Mouse (Mus musculus): Measurements from ENCODE around the gene Xrcc6. TPM values are rescaled to one million over a fixed set of nuclear protein-coding genes. Genes with fewer than 3 reads are reported as not detected.
"Not testable (repeated sequence)": the region's sequence is repeated elsewhere in the genome, so short reads cannot be mapped to it uniquely, and the experiment has no call there.

The Xrcc6 gene
- polyA plus RNA-seq, 1 experiment from 2014 or later = 91.0 TPM

- Histone ChIP-seq H3K4me2 (ENCODE audit: low read depth, severe bottlenecking) (no peak overlapping the region), H3K27ac (replicated peaks; ENCODE audit: low read depth, low read length) (no peak overlapping the region), H3K36me3 (ENCODE audit: control insufficient read depth, insufficient read depth, low read length) (no peaks in the 10 kb centered on the region), H3K27me3 (ENCODE audit: control insufficient read depth, insufficient read depth, low read length) (no peaks in the 10 kb centered on the region), H3K4me1 (ENCODE audit: control insufficient read depth, insufficient read depth, low read length) (no peaks in the 10 kb centered on the region), H3K9me3 (ENCODE audit: control insufficient read depth, low read length) (no peaks in the 10 kb centered on the region), H3K4me3 (ENCODE audit: low read depth, low read length) (no peak overlapping the region), H3K9ac (ENCODE audit: low read length) (no peak overlapping the region)
- peak; percentile 40 for DNase-seq (ENCODE audit: low spot score)
- WGBS = 55% methylated on average over 7 of the region's 7 CpGs
- no peak for ATAC-seq (ENCODE audit: insufficient number of reproducible peaks, low FRiP score, low TSS enrichment, low read depth)
Observed at GRCm38 (mm10) chr15:81969173-81969572, 18.5 kb upstream of the Xrcc6 start.

- H3K4me2 ChIP-seq (ENCODE audit: low read depth, severe bottlenecking); DNase-seq (ENCODE audit: low spot score); H3K4me1 ChIP-seq (ENCODE audit: control insufficient read depth, insufficient read depth, low read length); H3K36me3 ChIP-seq (ENCODE audit: control insufficient read depth, insufficient read depth, low read length); ATAC-seq (ENCODE audit: insufficient number of reproducible peaks, low FRiP score, low TSS enrichment, low read depth); H3K9ac ChIP-seq (ENCODE audit: low read length); H3K9me3 ChIP-seq (ENCODE audit: control insufficient read depth, low read length); H3K4me3 ChIP-seq (ENCODE audit: low read depth, low read length); H3K27me3 ChIP-seq (ENCODE audit: control insufficient read depth, insufficient read depth, low read length); H3K27ac ChIP-seq (replicated peaks; ENCODE audit: low read depth, low read length): not testable (repeated sequence)
- 77% methylated on average over 6 of the region's 6 CpGs for WGBS
Observed at GRCm38 (mm10) chr15:81969635-81970034, 18.0 kb upstream of the Xrcc6 start.

- not testable (repeated sequence) for H3K4me2 ChIP-seq (ENCODE audit: low read depth, severe bottlenecking); H3K9me3 ChIP-seq (ENCODE audit: control insufficient read depth, low read length); DNase-seq (ENCODE audit: low spot score); H3K27me3 ChIP-seq (ENCODE audit: control insufficient read depth, insufficient read depth, low read length); ATAC-seq (ENCODE audit: insufficient number of reproducible peaks, low FRiP score, low TSS enrichment, low read depth); H3K4me3 ChIP-seq (ENCODE audit: low read depth, low read length); H3K4me1 ChIP-seq (ENCODE audit: control insufficient read depth, insufficient read depth, low read length); H3K36me3 ChIP-seq (ENCODE audit: control insufficient read depth, insufficient read depth, low read length); H3K9ac ChIP-seq (ENCODE audit: low read length); H3K27ac ChIP-seq (replicated peaks; ENCODE audit: low read depth, low read length)
- 90% methylated on average over 4 of the region's 4 CpGs for WGBS
Observed at GRCm38 (mm10) chr15:81970498-81970897, 17.1 kb upstream of the Xrcc6 start.

- not testable (repeated sequence) for DNase-seq (ENCODE audit: low spot score); H3K27me3 ChIP-seq (ENCODE audit: control insufficient read depth, insufficient read depth, low read length); H3K9ac ChIP-seq (ENCODE audit: low read length); ATAC-seq (ENCODE audit: insufficient number of reproducible peaks, low FRiP score, low TSS enrichment, low read depth); H3K36me3 ChIP-seq (ENCODE audit: control insufficient read depth, insufficient read depth, low read length); H3K4me3 ChIP-seq (ENCODE audit: low read depth, low read length); H3K9me3 ChIP-seq (ENCODE audit: control insufficient read depth, low read length); H3K4me1 ChIP-seq (ENCODE audit: control insufficient read depth, insufficient read depth, low read length); H3K4me2 ChIP-seq (ENCODE audit: low read depth, severe bottlenecking); H3K27ac ChIP-seq (replicated peaks; ENCODE audit: low read depth, low read length)
- WGBS = 94% methylated on average over 8 of the region's 8 CpGs
Observed at GRCm38 (mm10) chr15:81975156-81975555, 12.5 kb upstream of the Xrcc6 start.

GRCm38 (mm10) chr15:81980321-81980720, 7.3 kb upstream of the Xrcc6 start, which contains the start of gene 1700029P11Rik:
1700029P11Rik (plus strand) TSS chr15:81980540.
- 92% methylated on average over 23 of the region's 23 CpGs for WGBS
- Histone ChIP-seq H3K4me3 (ENCODE audit: low read depth, low read length) (no peak within 1 kb of the TSS), H3K9me3 (ENCODE audit: control insufficient read depth, low read length) (no peaks in the 10 kb centered on the region), H3K4me2 (ENCODE audit: low read depth, severe bottlenecking) (no peak within 1 kb of the TSS), H3K36me3 (ENCODE audit: control insufficient read depth, insufficient read depth, low read length) (no peaks in the 10 kb centered on the region), H3K9ac (ENCODE audit: low read length) (no peak within 1 kb of the TSS), H3K27me3 (ENCODE audit: control insufficient read depth, insufficient read depth, low read length) (no peaks in the 10 kb centered on the region), H3K27ac (replicated peaks; ENCODE audit: low read depth, low read length) (no peak within 1 kb of the TSS), H3K4me1 (ENCODE audit: control insufficient read depth, insufficient read depth, low read length) (no peaks in the 10 kb centered on the region)
- ATAC-seq (ENCODE audit: insufficient number of reproducible peaks, low FRiP score, low TSS enrichment, low read depth) = no peak
- DNase-seq (ENCODE audit: low spot score) = no peak

DNA sequence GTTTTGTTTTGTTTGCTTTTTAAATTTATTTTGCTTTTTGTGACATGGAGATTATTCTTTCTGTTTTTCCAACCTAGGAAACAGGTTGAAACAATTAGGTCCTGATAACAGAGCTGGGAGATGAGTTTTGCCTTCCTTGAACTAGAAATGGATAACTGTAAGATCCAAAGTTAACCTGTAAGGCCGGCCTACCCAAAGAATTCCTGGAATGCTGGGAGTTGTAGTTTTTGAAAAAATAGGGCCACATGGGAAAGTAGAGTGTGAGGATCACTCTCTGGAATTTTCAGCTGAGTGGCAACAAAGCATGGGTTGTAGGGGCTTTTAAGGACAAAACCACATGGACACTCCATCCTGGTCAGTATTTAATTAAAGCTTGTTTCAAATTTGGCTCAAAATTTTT, 5.5 kb upstream of the Xrcc6 start:
- Histone ChIP-seq H3K4me3 (ENCODE audit: low read depth, low read length) (no peak overlapping the region), H3K27ac (replicated peaks; ENCODE audit: low read depth, low read length) (no peak overlapping the region), H3K9ac (ENCODE audit: low read length) (no peak overlapping the region), H3K9me3 (ENCODE audit: control insufficient read depth, low read length) (no peaks in the 10 kb centered on the region), H3K27me3 (ENCODE audit: control insufficient read depth, insufficient read depth, low read length) (no peaks in the 10 kb centered on the region), H3K4me1 (ENCODE audit: control insufficient read depth, insufficient read depth, low read length) (no peaks in the 10 kb centered on the region), H3K4me2 (ENCODE audit: low read depth, severe bottlenecking) (no peak overlapping the region), H3K36me3 (ENCODE audit: control insufficient read depth, insufficient read depth, low read length) (no peaks in the 10 kb centered on the region)
- WGBS = 49% methylated on average over 1 of the region's 1 CpGs
- ATAC-seq (ENCODE audit: insufficient number of reproducible peaks, low FRiP score, low TSS enrichment, low read depth) (no peak), DNase-seq (ENCODE audit: low spot score) (no peak)

DNA sequence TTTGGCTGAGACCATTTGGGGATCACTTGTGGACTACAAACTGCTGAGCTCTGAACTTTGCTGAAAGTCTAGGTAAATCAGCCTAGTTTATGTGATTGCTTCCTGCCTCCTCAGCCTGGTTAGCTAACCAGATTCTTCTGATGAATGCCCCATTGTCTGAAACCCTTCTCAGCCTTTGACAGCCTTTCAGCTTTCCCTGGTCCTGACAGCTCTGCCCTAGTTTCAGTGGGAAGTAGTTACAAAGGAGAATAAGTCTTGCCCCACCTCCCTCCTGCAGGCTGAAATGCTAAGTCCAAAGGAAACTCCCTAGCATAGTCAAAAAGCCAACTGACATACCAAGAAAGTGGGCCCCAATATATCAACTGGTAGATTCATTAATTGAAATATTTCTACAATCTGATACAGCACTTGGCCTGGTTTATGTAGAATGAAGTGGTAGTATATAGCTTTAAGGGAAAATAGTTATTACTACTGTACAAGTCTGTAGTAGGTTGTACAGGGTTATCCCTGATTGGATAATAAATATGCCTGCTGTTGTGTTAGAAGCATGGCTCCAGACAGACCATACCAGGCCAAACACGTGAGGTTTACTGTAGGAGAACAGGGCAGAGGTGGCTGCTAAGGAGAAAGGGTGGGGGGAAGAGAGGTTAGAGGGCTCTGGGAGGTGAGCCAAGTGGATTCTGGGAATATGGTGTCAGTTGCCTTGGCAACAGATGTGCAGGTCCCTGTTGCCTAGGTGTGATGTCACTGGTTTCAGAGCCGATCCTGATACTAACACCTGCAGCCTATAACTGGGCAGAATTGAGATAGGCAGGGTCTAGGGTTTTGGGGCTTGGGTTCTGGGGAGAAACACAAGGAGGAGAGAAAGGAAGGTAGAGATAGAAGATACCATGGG, 2.1 kb upstream of the Xrcc6 start:
- Histone ChIP-seq H3K4me2 (ENCODE audit: low read depth, severe bottlenecking) (no peak overlapping the region), H3K27ac (replicated peaks; ENCODE audit: low read depth, low read length) (no peak overlapping the region), H3K36me3 (ENCODE audit: control insufficient read depth, insufficient read depth, low read length) (no peaks in the 10 kb centered on the region), H3K4me1 (ENCODE audit: control insufficient read depth, insufficient read depth, low read length) (no peaks in the 10 kb centered on the region), H3K9me3 (ENCODE audit: control insufficient read depth, low read length) (no peaks in the 10 kb centered on the region), H3K27me3 (ENCODE audit: control insufficient read depth, insufficient read depth, low read length) (no peaks in the 10 kb centered on the region), H3K9ac (ENCODE audit: low read length) (no peak overlapping the region), H3K4me3 (ENCODE audit: low read depth, low read length) (no peak overlapping the region)
- WGBS = 65% methylated on average over 2 of the region's 2 CpGs
- DNase-seq (ENCODE audit: low spot score) (no peak), ATAC-seq (ENCODE audit: insufficient number of reproducible peaks, low FRiP score, low TSS enrichment, low read depth) (no peak)

- H3K9ac ChIP-seq (ENCODE audit: low read length) = peak overlapping the region; percentile 36; the same call in 1 of the 2 replicates
- H3K36me3 ChIP-seq (ENCODE audit: control insufficient read depth, insufficient read depth, low read length) = peaks cover 5% of the 10 kb centered on the region
- no peak overlapping the region for H3K4me3 ChIP-seq (ENCODE audit: low read depth, low read length)
- no peaks in the 10 kb centered on the region for H3K27me3 ChIP-seq (ENCODE audit: control insufficient read depth, insufficient read depth, low read length)
- no peak overlapping the region for H3K27ac ChIP-seq (replicated peaks; ENCODE audit: low read depth, low read length)
- no peaks in the 10 kb centered on the region for H3K9me3 ChIP-seq (ENCODE audit: control insufficient read depth, low read length)
- ATAC-seq (ENCODE audit: insufficient number of reproducible peaks, low FRiP score, low TSS enrichment, low read depth) = no peak
- peak; percentile 94 for DNase-seq (ENCODE audit: low spot score)
- H3K4me2 ChIP-seq (ENCODE audit: low read depth, severe bottlenecking) = no peak overlapping the region
- WGBS = 44% methylated on average over 11 of the region's 11 CpGs
- H3K4me1 ChIP-seq (ENCODE audit: control insufficient read depth, insufficient read depth, low read length) = no peaks in the 10 kb centered on the region
Observed at GRCm38 (mm10) chr15:81989371-81990062, 1.9 kb downstream of the Xrcc6 start.

Measured in limb, embryonic 11.5 days (tissue).